Mouse (Mus musculus): Measurements from ENCODE around the gene Rora.

Rora gene

GRCm38 (mm10) chr9:69249586-69249985 is 596.0 kb downstream of the Rora start:
- DNase-seq = no peak

- DNase-seq = no peak
Measured at GRCm38 (mm10) chr9:69250326-69250725, 596.7 kb downstream of the Rora start.

GRCm38 (mm10) chr9:69258506-69258905 is 604.9 kb downstream of the Rora start:
- DNase-seq = no peak

GRCm38 (mm10) chr9:69259382-69259781 is 605.8 kb downstream of the Rora start:
- no peak for DNase-seq

- DNase-seq = no peak
Measured at GRCm38 (mm10) chr9:69265151-69265550, 611.6 kb downstream of the Rora start.

- no peak for DNase-seq
Measured at GRCm38 (mm10) chr9:69270374-69270773, 616.8 kb downstream of the Rora start.

GRCm38 (mm10) chr9:69270931-69271330 is 617.3 kb downstream of the Rora start:
- DNase-seq = no peak

GRCm38 (mm10) chr9:69272884-69273283 is 619.3 kb downstream of the Rora start:
- no peak for DNase-seq

- DNase-seq = no peak
Measured at GRCm38 (mm10) chr9:69274766-69275485, 621.3 kb downstream of the Rora start.

GRCm38 (mm10) chr9:69277256-69277655 is 623.7 kb downstream of the Rora start:
- DNase-seq = no peak

- DNase-seq = no peak
Measured at GRCm38 (mm10) chr9:69285011-69285410, 631.4 kb downstream of the Rora start.

- no peak for DNase-seq
Measured at GRCm38 (mm10) chr9:69288113-69288512, 634.5 kb downstream of the Rora start.

GRCm38 (mm10) chr9:69288586-69288985 is 635.0 kb downstream of the Rora start:
- DNase-seq = no peak

- DNase-seq = peak; percentile 59 to 61
Measured at GRCm38 (mm10) chr9:69289056-69290017, 635.8 kb downstream of the Rora start.

- DNase-seq = peak; percentile 14 to 15
Measured at GRCm38 (mm10) chr9:69290018-69290880, 636.7 kb downstream of the Rora start.

GRCm38 (mm10) chr9:69290881-69291450 is 637.4 kb downstream of the Rora start:
- DNase-seq = peak; percentile 6 to 8

- DNase-seq = no peak
Measured at GRCm38 (mm10) chr9:69291451-69291850, 637.9 kb downstream of the Rora start.

GRCm38 (mm10) chr9:69292353-69292752 is 638.8 kb downstream of the Rora start:
- no peak for DNase-seq

- DNase-seq = no peak
Measured at GRCm38 (mm10) chr9:69292776-69293687, 639.4 kb downstream of the Rora start.

GRCm38 (mm10) chr9:69293688-69294074 is 640.1 kb downstream of the Rora start:
- no peak for DNase-seq

- no peak for DNase-seq
Measured at GRCm38 (mm10) chr9:69294426-69294825, 640.8 kb downstream of the Rora start.
